8 mouse cellular contexts compared by ENCODE assay signal in genomic region chr5:115633060-115633459, GRCm38 (mm10). TPM values are rescaled to one million over a fixed set of nuclear protein-coding genes. Genes with fewer than 3 reads are reported as not detected.
A peak's percentile ranks its signal among the peaks of the same experiment; 100 is the strongest.
DNase-seq lines count a peak whose midpoint lies in the region; ATAC-seq and TF ChIP-seq lines count a peak whose summit lies in the region.

No protein-coding gene starts in this region.

- H3K4me2 ChIP-seq in heart, embryonic 11.5 days: peak overlapping the region; percentile 86
- H3K4me2 ChIP-seq in CH12.LX (ENCODE audit: insufficient read depth, low read depth, poor library complexity, severe bottlenecking): peak overlapping the region; percentile 68
- H3K4me2 ChIP-seq in forebrain, embryonic 13.5 days: peak overlapping the region; percentile 86
- peak overlapping the region; percentile 70 for H3K4me2 ChIP-seq in liver, embryonic 14.5 days (ENCODE audit: low read depth)

- H3K4me3 ChIP-seq in heart, embryonic 11.5 days (ENCODE audit: low read depth, low read length): peak overlapping the region; percentile 78
- H3K4me3 ChIP-seq in CH12.LX (replicated peaks in 1 of 3; ENCODE audit: low read depth in 2 of 3, low read length in 2 of 3, poor library complexity in 1 of 3): peak overlapping the region; percentile 82 to 91 (median 90)
- H3K4me3 ChIP-seq in forebrain, embryonic 13.5 days: peak overlapping the region; percentile 86
- peak overlapping the region; percentile 79 to 94 for H3K4me3 ChIP-seq in liver, embryonic 14.5 days (ENCODE audit: insufficient read depth in 1 of 2, low read depth in 2 of 2, low read length in 2 of 2)

- TF ChIP-seq RAD21 in CH12.LX (IDR thresholded peaks at IDR 0.05; ENCODE audit: low read depth, low read length): no peak

- TF ChIP-seq POLR2A in CH12.LX (IDR thresholded peaks at IDR 0.05; ENCODE audit: low read depth, low read length): no peak

- no peak for ATAC-seq in heart, embryonic 11.5 days (replicated peaks; ENCODE audit: insufficient number of reproducible peaks, low FRiP score, low TSS enrichment)
- ATAC-seq in forebrain, embryonic 13.5 days: no peak
- no peak for ATAC-seq in liver, embryonic 14.5 days (ENCODE audit: insufficient read depth)

- WGBS in heart, embryonic 11.5 days (ENCODE audit: insufficient replicate concordance): 54% methylated on average over 4 of the region's 4 CpGs
- 68% methylated on average over 4 of the region's 4 CpGs for WGBS in forebrain, embryonic 13.5 days
- WGBS in liver, embryonic 14.5 days (ENCODE audit: insufficient replicate concordance): 49% methylated on average over 4 of the region's 4 CpGs

- no peak for TF ChIP-seq CTCF in CH12.LX (conservative IDR thresholded peaks at IDR 0.05 in 1 of 2, IDR thresholded peaks at IDR 0.05 in 1 of 2; ENCODE audit: low read depth in 2 of 2, low read length in 2 of 2)
- no peak for TF ChIP-seq CTCF in liver, embryonic 14.5 days (IDR thresholded peaks at IDR 0.05; ENCODE audit: low read depth)

- peaks cover 56% of the 10 kb centered on the region for H3K79me2 ChIP-seq in CH12.LX (replicated peaks; ENCODE audit: control insufficient read depth, extremely low read depth, insufficient read depth, poor library complexity, severe bottlenecking)

- dilution Hi-C loops in CH12.LX (cut with MboI; ENCODE audit: extremely low pct_ligation_motif_present, extremely low pct_unique_long_range_greater_than_20kb, low sequenced_read_pairs): no loop called here

- H3K9me3 ChIP-seq in heart, embryonic 11.5 days (replicated peaks; ENCODE audit: control insufficient read depth, low read length): no peaks in the 10 kb centered on the region
- no peaks in the 10 kb centered on the region for H3K9me3 ChIP-seq in CH12.LX (replicated peaks; ENCODE audit: low read length)
- no peaks in the 10 kb centered on the region for H3K9me3 ChIP-seq in forebrain, embryonic 13.5 days (replicated peaks)
- no peaks in the 10 kb centered on the region for H3K9me3 ChIP-seq in liver, embryonic 14.5 days (ENCODE audit: control insufficient read depth, low read length)

- H3K27me3 ChIP-seq in heart, embryonic 11.5 days (ENCODE audit: control insufficient read depth, insufficient read depth, low read length): no peaks in the 10 kb centered on the region
- no peaks in the 10 kb centered on the region for H3K27me3 ChIP-seq in CH12.LX (replicated peaks)
- H3K27me3 ChIP-seq in forebrain, embryonic 13.5 days: no peaks in the 10 kb centered on the region
- H3K27me3 ChIP-seq in liver, embryonic 14.5 days (ENCODE audit: control insufficient read depth, insufficient read depth, low read length): no peaks in the 10 kb centered on the region

- H3K9ac ChIP-seq in heart, embryonic 11.5 days (ENCODE audit: low read depth, low read length): peak overlapping the region; percentile 93
- H3K9ac ChIP-seq in CH12.LX (ENCODE audit: insufficient read depth, low read depth): peak overlapping the region; percentile 96
- peak overlapping the region; percentile 83 for H3K9ac ChIP-seq in forebrain, embryonic 13.5 days
- peak overlapping the region; percentile 95 for H3K9ac ChIP-seq in liver, embryonic 14.5 days (replicated peaks)

- H3K4me1 ChIP-seq in heart, embryonic 11.5 days (ENCODE audit: control insufficient read depth, insufficient read depth, low read length): peaks cover 22% of the 10 kb centered on the region
- peaks cover 37 to 80% of the 10 kb centered on the region in 2 experiments for H3K4me1 ChIP-seq in CH12.LX (ENCODE audit: control insufficient read depth in 1 of 2, insufficient read depth in 2 of 2)
- H3K4me1 ChIP-seq in forebrain, embryonic 13.5 days: peaks cover 49% of the 10 kb centered on the region
- H3K4me1 ChIP-seq in liver, embryonic 14.5 days (replicated peaks; ENCODE audit: control insufficient read depth in 2 of 2, insufficient read depth in 2 of 2, low read length in 1 of 2): peaks cover 27 to 44% of the 10 kb centered on the region in 2 experiments

- no peak overlapping the region for H3K27ac ChIP-seq in heart, embryonic 11.5 days (ENCODE audit: low read depth, low read length)
- H3K27ac ChIP-seq in CH12.LX (ENCODE audit: insufficient read depth, low read depth): no peak overlapping the region
- no peak overlapping the region for H3K27ac ChIP-seq in forebrain, embryonic 13.5 days
- H3K27ac ChIP-seq in liver, embryonic 14.5 days: peak overlapping the region; percentile 86

- in situ Hi-C loops in CH12.LX (cut with MboI; ENCODE audit: low pct_ligation_motif_present, low pct_unique_long_range_greater_than_20kb, low sequenced_read_pairs): no loop called here

- no peaks in the 10 kb centered on the region for H3K36me3 ChIP-seq in heart, embryonic 11.5 days (ENCODE audit: control insufficient read depth, insufficient read depth, low read length)
- peaks cover 8 to 23% of the 10 kb centered on the region in 2 experiments for H3K36me3 ChIP-seq in CH12.LX (replicated peaks in 1 of 2; ENCODE audit: control insufficient read depth in 1 of 2, insufficient read depth in 1 of 2, low read length in 1 of 2)
- H3K36me3 ChIP-seq in forebrain, embryonic 13.5 days (ENCODE audit: poor library complexity, severe bottlenecking): peaks cover 7% of the 10 kb centered on the region; the same call in 1 of the 2 replicates
- peaks cover 6% of the 10 kb centered on the region for H3K36me3 ChIP-seq in liver, embryonic 14.5 days (replicated peaks; ENCODE audit: control insufficient read depth, insufficient read depth, low read depth)

- DNase-seq in heart, adult 9 months (ENCODE audit: low spot score in 2 of 2): no peak
- no peak for DNase-seq in CH12.LX (ENCODE audit: extremely low read depth)
- no peak for DNase-seq in liver, embryonic 14.5 days (ENCODE audit: low read depth in 3 of 3, low spot score in 3 of 3)
- DNase-seq in T-cell, adult 2 months (ENCODE audit: low spot score): no peak
- no peak for DNase-seq in layer of hippocampus, postnatal 25 days (ENCODE audit: extremely low spot score in 1 of 2, low spot score in 1 of 2)
- no peak for DNase-seq in urinary bladder, postnatal 36 days (ENCODE audit: low spot score in 2 of 2)

- no peak for TF ChIP-seq EP300 in CH12.LX (IDR thresholded peaks at IDR 0.05; ENCODE audit: low read length)
- TF ChIP-seq EP300 in liver, embryonic 14.5 days (IDR thresholded peaks at IDR 0.05; ENCODE audit: low read depth): no peak

TF ChIP-seq in CH12.LX, 34 proteins besides CTCF, POLR2A, EP300 and RAD21:
- TF ChIP-seq ELF1 (IDR thresholded peaks at IDR 0.05; ENCODE audit: low read depth, low read length) (no peak), NELFE (IDR thresholded peaks at IDR 0.05; ENCODE audit: low read depth, low read length) (no peak), ZC3H11A (IDR thresholded peaks at IDR 0.05; ENCODE audit: low read depth, low read length) (no peak), TBP (conservative IDR thresholded peaks at IDR 0.05; ENCODE audit: low read depth, low read length) (no peak), SIN3A (IDR thresholded peaks at IDR 0.05; ENCODE audit: low read length) (0 out of 2 replicates have a peak, but pooled peaks have one; percentile 26), MAFK (IDR thresholded peaks at IDR 0.05; ENCODE audit: insufficient replicate concordance, low read length) (no peak), CHD1 (IDR thresholded peaks at IDR 0.05; ENCODE audit: low read depth, low read length) (no peak), MAX (IDR thresholded peaks at IDR 0.05; ENCODE audit: low read length) (no peak)

RNA-seq across cellular contexts. Expression of gene Rab35, which starts 1.4 kb away (rescaled TPM):
- 19.2 and 20.1 TPM in 2 replicates for polyA plus RNA-seq in heart, embryonic 11.5 days (2014; fragmentation: Nextera tagmentation; extraction: Ambion mirVana)
- total RNA-seq in CH12.LX (2012; rRNA removed) (33.8 and 36.5 TPM in 2 replicates), CH12.LX (2014; rRNA removed) (31.9 and 37.5 TPM in 2 replicates)
- polyA plus RNA-seq in CH12.LX (2012; ENCODE audit: insufficient read length, low read depth): 62.2 and 86.3 TPM in 2 replicates
- 10.6 and 12.1 TPM in 2 replicates for polyA plus RNA-seq in forebrain, embryonic 13.5 days (2015; fragmentation: Nextera tagmentation; extraction: Ambion mirVana)
- 24.5 and 28.2 TPM in 2 replicates for polyA plus RNA-seq in liver, embryonic 14.5 days (2012; rRNA removed)
- 14.8 and 14.9 TPM in 2 replicates for polyA plus RNA-seq in liver, embryonic 14.5 days (2014; fragmentation: Nextera tagmentation; extraction: Ambion mirVana)
- total RNA-seq in layer of hippocampus, postnatal 25 days (2021): 10 to 100 TPM; 87.5 to 96.9 TPM
